Mouse (Mus musculus): ENCODE measurements at regions not wholly inside any gene's neighbourhood (a gene's known extent, or its start where the extent isn't known, plus 50 kb on each side); places are given as distances from the start of the nearest gene placed in this dataset.

- no peak for DNase-seq
These were observed 614.4 kb downstream of the Ntrk3 start for GRCm38 (mm10) chr7:78123386-78123785.

GRCm38 (mm10) chr7:78121151-78121486 is 616.7 kb downstream of the Ntrk3 start:
- DNase-seq, result no peak

- DNase-seq, result no peak
These were observed 617.2 kb downstream of the Ntrk3 start for GRCm38 (mm10) chr7:78120462-78121150.

GRCm38 (mm10) chr7:78119809-78120208 is 618.0 kb downstream of the Ntrk3 start:
- no peak for DNase-seq

- peak; percentile 8 to 55 for DNase-seq
These were observed 626.5 kb downstream of the Ntrk3 start for GRCm38 (mm10) chr7:78111291-78111690.

GRCm38 (mm10) chr7:78103536-78104279 is 634.1 kb downstream of the Ntrk3 start:
- no peak for DNase-seq

GRCm38 (mm10) chr7:78102396-78102795 is 635.4 kb downstream of the Ntrk3 start:
- no peak for DNase-seq

GRCm38 (mm10) chr7:78086566-78087008 is 651.2 kb downstream of the Ntrk3 start:
- peak in 1 of 2 experiments; percentile 28 for DNase-seq

GRCm38 (mm10) chr7:78085783-78086565 is 651.8 kb downstream of the Ntrk3 start:
- peak in 1 of 2 experiments; percentile 5 for DNase-seq

- DNase-seq, result no peak
These were observed 658.1 kb downstream of the Ntrk3 start for GRCm38 (mm10) chr7:78079708-78080107.

- peak; percentile 6 to 15 for DNase-seq
These were observed 666.7 kb downstream of the Ntrk3 start for GRCm38 (mm10) chr7:78071131-78071530.

- no peak for DNase-seq
These were observed 676.2 kb downstream of the Ntrk3 start for GRCm38 (mm10) chr7:78061631-78062030.

GRCm38 (mm10) chr7:78049606-78050005 is 688.2 kb downstream of the Ntrk3 start:
- no peak for DNase-seq

- peak in 1 of 2 experiments; percentile 8 for DNase-seq
These were observed 692.4 kb downstream of the Ntrk3 start for GRCm38 (mm10) chr7:78045456-78045855.

GRCm38 (mm10) chr7:78031032-78031431 is 706.8 kb downstream of the Ntrk3 start:
- DNase-seq, result no peak

GRCm38 (mm10) chr7:78026992-78027615 is 710.7 kb downstream of the Ntrk3 start:
- no peak for DNase-seq

- no peak for DNase-seq
These were observed 714.2 kb downstream of the Ntrk3 start for GRCm38 (mm10) chr7:78023591-78023990.

GRCm38 (mm10) chr7:78023075-78023474 is 714.7 kb downstream of the Ntrk3 start:
- no peak for DNase-seq

- DNase-seq, result no peak
These were observed 724.2 kb downstream of the Ntrk3 start for GRCm38 (mm10) chr7:78013631-78014030.

- DNase-seq, result no peak
These were observed 734.7 kb downstream of the Ntrk3 start for GRCm38 (mm10) chr7:78003086-78003485.

- no peak for DNase-seq
These were observed 744.0 kb downstream of the Ntrk3 start for GRCm38 (mm10) chr7:77993840-77994239.

GRCm38 (mm10) chr7:77990150-77990549 is 747.7 kb downstream of the Ntrk3 start:
- DNase-seq, result no peak

- DNase-seq, result no peak
These were observed 749.6 kb downstream of the Ntrk3 start for GRCm38 (mm10) chr7:77988177-77988576.
